Mouse (Mus musculus) CH12.LX (cell line): Measurements from ENCODE around the gene Capg. TPM values are rescaled to one million over a fixed set of nuclear protein-coding genes. Genes with fewer than 3 reads are reported as not detected.

Experiments used
- DNase-seq: peaks from one replicate; pipeline ENCODE4 v3.0.0-alpha.2; 2013; ENCODE audit errors: extremely low read depth
- H3K27ac ChIP-seq: 2 replicates; pipeline ENCODE4 v1.5.1; 2012; ENCODE audit warnings: low read depth, mild to moderate bottlenecking, control low read depth, moderate library complexity; ENCODE audit not compliant: insufficient read depth
- H3K27me3 ChIP-seq: replicated peaks from 2 replicates; pipeline ENCODE3; 2012; ENCODE audit warnings: inconsistent platforms
- H3K36me3 ChIP-seq, 2 experiments: replicated peaks in 1 of 2; 2 replicates each; pipeline versions ENCODE3 to v1.6.1; 2012; ENCODE audit warnings: inconsistent platforms in 1 of 2, low read length in 1 of 2, mild to moderate bottlenecking in 1 of 2, mixed read lengths in 1 of 2, moderate library complexity in 1 of 2; ENCODE audit not compliant: control insufficient read depth in 1 of 2, insufficient read depth in 1 of 2
- H3K4me1 ChIP-seq, 2 experiments: 2 replicates each; pipeline ENCODE4 v1.6.1; 2012; ENCODE audit warnings: inconsistent platforms in 1 of 2, moderate library complexity in 1 of 2; ENCODE audit not compliant: insufficient read depth in 2 of 2, control insufficient read depth in 1 of 2
- H3K4me2 ChIP-seq: 2 replicates; pipeline ENCODE4 v1.6.1; 2012; ENCODE audit warnings: low read depth, mild to moderate bottlenecking, control low read depth; ENCODE audit not compliant: poor library complexity, insufficient read depth, severe bottlenecking
- H3K4me3 ChIP-seq, 3 experiments: fragments of 150-350 bp in 1 of 3; sonication (generic) in 1 of 3; replicated peaks in 1 of 3; 2 replicates each; pipeline versions ENCODE3 to v1.5.1; 2011 to 2012; ENCODE audit warnings: low read depth in 2 of 3, low read length in 2 of 3, mild to moderate bottlenecking in 2 of 3, moderate library complexity in 2 of 3, control low read depth in 1 of 3, improper control_type of control experiment in 1 of 3, inconsistent platforms in 1 of 3, mixed read lengths in 1 of 3; ENCODE audit not compliant: poor library complexity in 1 of 3
- H3K79me2 ChIP-seq: replicated peaks from 2 replicates; pipeline ENCODE4 v1.6.1; 2012; ENCODE audit warnings: mild to moderate bottlenecking, moderate library complexity; ENCODE audit not compliant: control insufficient read depth, poor library complexity, insufficient read depth, severe bottlenecking; ENCODE audit errors: extremely low read depth
- H3K9ac ChIP-seq: 2 replicates; pipeline ENCODE4 v1.6.1; 2012; ENCODE audit warnings: low read depth, mild to moderate bottlenecking, control low read depth, moderate library complexity; ENCODE audit not compliant: insufficient read depth
- H3K9me3 ChIP-seq: replicated peaks from 2 replicates; pipeline ENCODE3; 2012; ENCODE audit warnings: low read length, inconsistent platforms, mixed read lengths
- JUN ChIP-seq: IDR thresholded peaks from 2 replicates; pipeline ENCODE4 v1.6.1; 2011; ENCODE audit warnings: low read depth, mild to moderate bottlenecking, low read length, improper control_type of control experiment, moderate library complexity; ENCODE audit not compliant: insufficient read depth
- JUND ChIP-seq: conservative IDR thresholded peaks from 2 replicates; pipeline ENCODE4 v1.6.1; 2011; ENCODE audit warnings: low read depth, low read length, improper control_type of control experiment
- MAFK ChIP-seq: IDR thresholded peaks from 2 replicates; pipeline ENCODE4 v1.6.1; 2011; ENCODE audit warnings: low read length, improper control_type of control experiment; ENCODE audit not compliant: insufficient replicate concordance
- NELFE ChIP-seq: IDR thresholded peaks from 2 replicates; pipeline ENCODE4 v1.6.1; 2011; ENCODE audit warnings: low read depth, low read length, improper control_type of control experiment
- TBP ChIP-seq: conservative IDR thresholded peaks from 2 replicates; pipeline ENCODE4 v1.6.1; 2011; ENCODE audit warnings: low read depth, low read length, improper control_type of control experiment
- TCF12 ChIP-seq: IDR thresholded peaks from 2 replicates; pipeline ENCODE4 v1.6.1; 2014; ENCODE audit warnings: low read depth, mild to moderate bottlenecking, inconsistent platforms, low read length, improper control_type of control experiment
- dilution Hi-C: fragments of 300-500 bp; cut with MboI; formaldehyde crosslinking; loops from 2 replicates; pipeline ENCODE4 v1.14.3; 2020; ENCODE audit warnings: low sequenced_read_pairs; ENCODE audit not compliant: extremely low pct_unique_long_range_greater_than_20kb, extremely low pct_ligation_motif_present
- in situ Hi-C: fragments of 300-500 bp; cut with MboI; formaldehyde crosslinking; loops from 3 replicates; pipeline ENCODE4 v1.14.3; 2019; ENCODE audit warnings: low sequenced_read_pairs, low pct_ligation_motif_present, low pct_unique_long_range_greater_than_20kb, mixed read lengths
- polyA plus RNA-seq: library from polyadenylated mRNA; unstranded; fragments of >175 nt; gene quantifications from 2 replicates; pipeline ENCODE4 v1.2.1, GENCODE M21; 2012; ENCODE audit warnings: low read depth; ENCODE audit not compliant: insufficient read length
- total RNA-seq, 2 experiments: library from RNA; depleted of rRNA; stranded (reverse); fragments of 300-350 nt in 1 of 2; fragments of >200 nt in 1 of 2; gene quantifications; 2 replicates each; pipeline ENCODE4 v1.2.3; 2012 to 2014

Capg gene
- total and polyA plus RNA-seq, 3 experiments, result 175 to 264 (median 196) TPM

DNA sequence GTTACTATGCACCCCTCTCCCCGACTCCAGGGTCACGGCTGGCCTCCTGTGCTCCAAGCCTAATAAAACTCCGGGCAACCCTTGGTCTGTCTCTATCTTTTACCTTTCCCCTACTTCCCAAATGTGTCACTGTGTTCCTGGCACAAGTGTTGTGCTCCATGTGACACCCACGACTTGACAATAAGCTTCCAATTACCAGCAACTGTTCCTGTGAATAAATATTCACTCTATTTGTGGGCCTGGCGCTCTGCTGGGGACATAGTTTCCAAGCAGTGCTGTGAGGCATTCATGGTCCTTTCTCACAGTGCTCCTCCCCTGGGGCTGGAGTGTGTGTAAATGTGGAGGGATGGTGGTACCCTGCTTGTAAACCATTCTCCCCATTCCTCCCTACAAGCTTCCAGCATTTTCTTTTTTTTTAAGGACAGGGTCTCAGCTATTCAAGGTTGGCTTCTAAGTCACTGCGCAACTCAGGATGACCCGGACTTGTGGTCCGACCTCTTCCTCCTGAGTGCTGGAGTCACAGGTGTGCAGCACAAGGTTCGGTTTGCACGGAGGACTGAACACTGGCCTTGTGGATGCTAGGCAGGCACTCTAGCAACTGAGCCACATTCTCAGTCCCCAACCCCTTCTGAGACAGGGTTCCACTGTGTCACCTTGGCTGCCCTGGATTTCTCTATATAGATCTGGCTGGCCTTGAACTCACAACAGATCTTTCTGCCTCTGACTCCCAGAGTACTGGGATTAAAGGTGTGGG lies 26.6 kb downstream of the Capg start:
- H3K36me3 ChIP-seq, result peaks cover 22 to 80% of the 10 kb centered on the region in 2 experiments
- DNase-seq, result no peak
- in situ Hi-C loops, result no loop called here
- H3K9me3 ChIP-seq, result no peaks in the 10 kb centered on the region
- H3K4me3 ChIP-seq, result no peak overlapping the region
- H3K4me1 ChIP-seq, result peaks cover 0 to 1% of the 10 kb centered on the region in 2 experiments; a peak in 1 of 4 replicates
- no peaks in the 10 kb centered on the region for H3K27me3 ChIP-seq
- no peak overlapping the region for H3K4me2 ChIP-seq
- dilution Hi-C loops, result no loop called here
- H3K27ac ChIP-seq, result no peak overlapping the region
- no peaks in the 10 kb centered on the region for H3K79me2 ChIP-seq
- TF ChIP-seq JUN (no peak), TBP (no peak), NELFE (no peak)
- H3K9ac ChIP-seq, result no peak overlapping the region

DNA sequence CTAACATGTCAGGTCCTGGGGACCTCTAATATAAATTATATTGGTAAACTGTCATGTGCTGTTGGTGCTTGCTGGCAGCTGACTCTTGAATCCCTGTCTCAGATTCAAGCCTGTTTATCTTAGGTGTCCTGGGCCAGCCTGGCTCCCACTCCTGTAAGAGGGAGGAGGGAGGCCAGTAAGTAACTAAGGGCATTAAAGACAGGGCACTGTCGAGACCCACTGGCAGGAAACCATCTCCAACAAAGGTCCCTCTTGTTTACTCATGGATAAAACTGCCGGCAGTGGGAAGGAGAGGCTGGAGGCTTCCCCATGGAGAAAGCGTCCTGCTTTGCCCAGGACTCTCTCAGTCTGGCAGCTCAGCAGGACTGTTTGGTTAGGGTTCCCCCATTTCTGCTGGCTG lies 27.6 kb downstream of the Capg start:
- Histone ChIP-seq H3K9ac (no peak overlapping the region), H3K9me3 (no peaks in the 10 kb centered on the region), H3K79me2 (no peaks in the 10 kb centered on the region), H3K4me1 (no peaks in the 10 kb centered on the region), H3K4me2 (no peak overlapping the region), H3K36me3 (peaks cover 19 to 81% of the 10 kb centered on the region in 2 experiments), H3K27ac (no peak overlapping the region), H3K27me3 (no peaks in the 10 kb centered on the region), H3K4me3 (no peak overlapping the region)
- TF ChIP-seq TCF12, result no peak
- TF ChIP-seq MAFK, result no peak
- in situ Hi-C loops (no loop called here), dilution Hi-C loops (no loop called here)
- no peak for DNase-seq

GRCm38 (mm10) chr6:72576041-72576440 lies 31.9 kb downstream of the Capg start:
- no peak for TF ChIP-seq JUND
- in situ Hi-C loops (no loop called here), dilution Hi-C loops (no loop called here)
- H3K4me1 ChIP-seq, result no peaks in the 10 kb centered on the region
- no peaks in the 10 kb centered on the region for H3K79me2 ChIP-seq
- DNase-seq, result no peak
- no peak overlapping the region for H3K27ac ChIP-seq
- H3K9ac ChIP-seq, result no peak overlapping the region
- no peaks in the 10 kb centered on the region for H3K9me3 ChIP-seq
- H3K27me3 ChIP-seq, result no peaks in the 10 kb centered on the region
- H3K4me3 ChIP-seq, result no peak overlapping the region
- H3K4me2 ChIP-seq, result no peak overlapping the region
- peaks cover 17 to 83% of the 10 kb centered on the region in 2 experiments for H3K36me3 ChIP-seq
